Mouse (Mus musculus): ENCODE results near the gene Serping1. TPM values are rescaled to one million over a fixed set of nuclear protein-coding genes. Genes with fewer than 3 reads are reported as not detected.
A peak's percentile ranks its signal among the peaks of the same experiment; 100 is the strongest.

Gene Serping1
- total and polyA plus RNA-seq, 3 experiments: not detected

DNA sequence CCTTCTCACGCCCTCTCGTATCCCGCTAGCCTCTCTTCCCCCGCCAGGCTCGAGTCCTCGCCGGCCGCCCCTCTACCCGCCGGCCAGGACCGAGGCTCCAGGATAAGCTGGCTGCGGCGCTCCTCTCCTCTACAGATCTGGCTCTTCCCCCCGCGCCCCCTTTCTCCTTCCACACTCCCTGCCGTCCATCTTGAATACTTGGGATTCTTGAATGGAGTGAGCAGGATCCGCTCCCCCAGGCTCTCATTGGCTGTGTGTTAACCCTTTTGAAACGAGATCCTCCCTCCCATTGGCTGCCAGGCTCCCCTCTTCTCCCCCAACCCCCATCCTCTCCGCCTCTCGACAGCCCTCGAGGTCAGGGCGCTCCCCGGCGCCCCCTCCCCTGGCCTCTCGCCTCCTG lies 31.7 kb downstream of the Serping1 start, which contains the start of gene Gm19426:
Gm19426 (minus strand) TSS at position 95 of the 400 bp plus-strand sequence.
- TF ChIP-seq ELF1 (IDR thresholded peaks at IDR 0.05; ENCODE audit: low read depth, low read length) (no peak), TBP (conservative IDR thresholded peaks at IDR 0.05; ENCODE audit: low read depth, low read length) (no peak), SIN3A (IDR thresholded peaks at IDR 0.05; ENCODE audit: low read length) (no peak), E2F4 (IDR thresholded peaks at IDR 0.05; ENCODE audit: insufficient replicate concordance, low read depth, low read length) (no peak), RAD21 (IDR thresholded peaks at IDR 0.05; ENCODE audit: low read depth, low read length) (no peak), POLR2AphosphoS2 (IDR thresholded peaks at IDR 0.05; ENCODE audit: low read depth, low read length) (no peak), MAX (IDR thresholded peaks at IDR 0.05; ENCODE audit: low read length) (no peak), ETS1 (conservative IDR thresholded peaks at IDR 0.05; ENCODE audit: low read depth, low read length) (no peak), ZNF384 (IDR thresholded peaks at IDR 0.05; ENCODE audit: low read depth, low read length) (no peak), KAT2A (IDR thresholded peaks at IDR 0.05; ENCODE audit: insufficient replicate concordance, low read length) (no peak)
- H3K9me3 ChIP-seq (replicated peaks; ENCODE audit: low read length): no peaks in the 10 kb centered on the region
- peak within 1 kb of the TSS; percentile 37; the same call in 1 of the 2 replicates for H3K4me2 ChIP-seq (ENCODE audit: insufficient read depth, low read depth, poor library complexity, severe bottlenecking)
- H3K9ac ChIP-seq (ENCODE audit: insufficient read depth, low read depth): no peak within 1 kb of the TSS
- peak within 1 kb of the TSS in 1 of 3 experiments; percentile 37 for H3K4me3 ChIP-seq (replicated peaks in 1 of 3; ENCODE audit: low read depth in 2 of 3, low read length in 2 of 3, poor library complexity in 1 of 3)
- dilution Hi-C loops (cut with MboI; ENCODE audit: extremely low pct_ligation_motif_present, extremely low pct_unique_long_range_greater_than_20kb, low sequenced_read_pairs) (no loop called here), in situ Hi-C loops (cut with MboI; ENCODE audit: low pct_ligation_motif_present, low pct_unique_long_range_greater_than_20kb, low sequenced_read_pairs) (no loop called here)
- H3K27me3 ChIP-seq (replicated peaks): peaks cover 29% of the 10 kb centered on the region
- peaks cover 0 to 6% of the 10 kb centered on the region in 2 experiments; a peak in 1 of 4 replicates for H3K4me1 ChIP-seq (ENCODE audit: control insufficient read depth in 1 of 2, insufficient read depth in 2 of 2)
- H3K79me2 ChIP-seq (replicated peaks; ENCODE audit: control insufficient read depth, extremely low read depth, insufficient read depth, poor library complexity, severe bottlenecking): no peaks in the 10 kb centered on the region
- H3K36me3 ChIP-seq (replicated peaks in 1 of 2; ENCODE audit: control insufficient read depth in 1 of 2, insufficient read depth in 1 of 2, low read length in 1 of 2): no peaks in the 10 kb centered on the region
- DNase-seq (ENCODE audit: extremely low read depth): no peak
- no peak within 1 kb of the TSS for H3K27ac ChIP-seq (ENCODE audit: insufficient read depth, low read depth)

DNA sequence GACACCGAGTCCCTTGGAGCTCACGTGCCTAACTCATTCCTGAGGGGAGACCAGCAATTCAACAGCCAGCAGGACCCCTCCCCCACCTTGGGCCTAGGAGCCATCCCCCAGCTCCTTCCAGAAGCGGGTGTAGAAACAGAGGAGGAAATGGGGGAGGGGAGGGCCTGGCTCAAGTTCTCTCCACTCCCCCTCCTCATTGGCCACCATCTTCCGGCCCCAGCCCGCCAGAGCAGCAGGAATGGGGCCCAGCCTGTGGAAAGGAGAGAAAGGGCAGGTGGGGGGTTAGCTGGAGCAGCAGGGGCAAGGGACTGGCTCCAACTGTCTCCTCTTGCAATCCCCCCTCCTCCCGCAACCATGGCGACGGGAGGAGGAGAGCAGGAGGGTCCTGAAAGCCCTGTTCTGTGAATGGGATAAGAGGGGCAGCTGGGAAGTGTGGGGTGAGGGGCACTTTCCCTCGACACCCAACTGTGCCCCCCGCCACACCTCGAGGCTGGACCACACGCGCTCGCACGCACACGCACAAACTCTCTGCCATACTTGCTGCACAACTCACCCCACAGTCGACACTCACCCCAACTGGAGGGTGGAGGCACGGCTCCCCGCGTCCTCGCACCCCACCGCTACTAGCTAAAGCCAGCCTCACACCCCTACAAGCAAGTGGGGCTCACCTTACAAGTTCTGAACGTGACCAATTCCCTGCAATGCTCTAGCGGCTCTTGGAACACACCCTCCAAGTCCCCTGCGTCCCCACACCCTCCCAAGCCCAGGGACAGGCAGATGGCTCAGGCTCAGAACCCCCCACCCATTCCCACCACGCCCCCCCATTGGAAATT lies 32.6 kb downstream of the Serping1 start:
- H3K9ac ChIP-seq (ENCODE audit: insufficient read depth, low read depth): no peak overlapping the region

More for the DNA sequence above, 32.6 kb downstream of the Serping1 start:
- no peaks in the 10 kb centered on the region for H3K36me3 ChIP-seq (replicated peaks in 1 of 2; ENCODE audit: control insufficient read depth in 1 of 2, insufficient read depth in 1 of 2, low read length in 1 of 2)
- 0 out of 2 replicates have a peak overlapping the region, but pooled peaks have one; percentile 37 for H3K4me2 ChIP-seq (ENCODE audit: insufficient read depth, low read depth, poor library complexity, severe bottlenecking)
- H3K79me2 ChIP-seq (replicated peaks; ENCODE audit: control insufficient read depth, extremely low read depth, insufficient read depth, poor library complexity, severe bottlenecking): no peaks in the 10 kb centered on the region
- H3K4me1 ChIP-seq (ENCODE audit: control insufficient read depth in 1 of 2, insufficient read depth in 2 of 2): peaks cover 0 to 6% of the 10 kb centered on the region in 2 experiments; a peak in 1 of 4 replicates
- no peak for DNase-seq (ENCODE audit: extremely low read depth)
- H3K4me3 ChIP-seq (replicated peaks in 1 of 3; ENCODE audit: low read depth in 2 of 3, low read length in 2 of 3, poor library complexity in 1 of 3): no peak overlapping the region
- no peak overlapping the region for H3K27ac ChIP-seq (ENCODE audit: insufficient read depth, low read depth)
- TF ChIP-seq MAFK (IDR thresholded peaks at IDR 0.05; ENCODE audit: insufficient replicate concordance, low read length): no peak
- TF ChIP-seq JUND (conservative IDR thresholded peaks at IDR 0.05; ENCODE audit: low read depth, low read length): no peak
- TF ChIP-seq MAZ (IDR thresholded peaks at IDR 0.05; ENCODE audit: low read depth, low read length): no peak
- no peak for TF ChIP-seq KAT2A (IDR thresholded peaks at IDR 0.05; ENCODE audit: insufficient replicate concordance, low read length)
- no peak for TF ChIP-seq HCFC1 (IDR thresholded peaks at IDR 0.05; ENCODE audit: low read depth, low read length)
- no peak for TF ChIP-seq MEF2A (IDR thresholded peaks at IDR 0.05; ENCODE audit: borderline replicate concordance, low read depth, low read length)
- TF ChIP-seq TBP (conservative IDR thresholded peaks at IDR 0.05; ENCODE audit: low read depth, low read length): no peak
- TF ChIP-seq USF2 (conservative IDR thresholded peaks at IDR 0.05; ENCODE audit: low read depth, low read length): no peak
- TF ChIP-seq ZMIZ1 (IDR thresholded peaks at IDR 0.05; ENCODE audit: low read depth, low read length): no peak
- no peak for TF ChIP-seq ETS1 (conservative IDR thresholded peaks at IDR 0.05; ENCODE audit: low read depth, low read length)
- TF ChIP-seq ZNF384 (IDR thresholded peaks at IDR 0.05; ENCODE audit: low read depth, low read length): no peak
- no peak for TF ChIP-seq ELF1 (IDR thresholded peaks at IDR 0.05; ENCODE audit: low read depth, low read length)
- TF ChIP-seq UBTF (IDR thresholded peaks at IDR 0.05; ENCODE audit: low read depth, low read length): no peak
- no peak for TF ChIP-seq SMC3 (IDR thresholded peaks at IDR 0.05; ENCODE audit: low read depth, low read length)
- no peak for TF ChIP-seq NRF1 (IDR thresholded peaks at IDR 0.05; ENCODE audit: low read depth, low read length)
- TF ChIP-seq PAX5 (IDR thresholded peaks at IDR 0.05; ENCODE audit: low read length): no peak
- H3K27me3 ChIP-seq (replicated peaks): peaks cover 29% of the 10 kb centered on the region
- H3K9me3 ChIP-seq (replicated peaks; ENCODE audit: low read length): no peaks in the 10 kb centered on the region
- in situ Hi-C loops (cut with MboI; ENCODE audit: low pct_ligation_motif_present, low pct_unique_long_range_greater_than_20kb, low sequenced_read_pairs) (no loop called here), dilution Hi-C loops (cut with MboI; ENCODE audit: extremely low pct_ligation_motif_present, extremely low pct_unique_long_range_greater_than_20kb, low sequenced_read_pairs) (no loop called here)

Measured in CH12.LX (cell line).